Mouse (Mus musculus) olfactory bulb, adult 2 months (tissue): ENCODE data around the gene Fam19a2.

Experiments
- CTCF ChIP-seq: fragments of 200-500 bp; IDR thresholded peaks from 2 replicates; pipeline ENCODE4 v1.5.1; 2012; ENCODE audit warnings: low read depth, mild to moderate bottlenecking, low read length, moderate library complexity; ENCODE audit not compliant: insufficient read depth
- POLR2A ChIP-seq: fragments of 200-500 bp; IDR thresholded peaks from 2 replicates; pipeline ENCODE4 v1.6.1; 2012; ENCODE audit warnings: mild to moderate bottlenecking, low read depth, low read length, moderate library complexity; ENCODE audit not compliant: insufficient read depth

GRCm38 (mm10) chr10:123514749-123515148 lies 251.0 kb downstream of the Fam19a2 start:
- TF ChIP-seq POLR2A (no peak), CTCF (no peak)
